Mouse (Mus musculus) left cerebral cortex, postnatal 14 days (tissue): Measurements from ENCODE around the gene Ndufb7. TPM values are rescaled to one million over a fixed set of nuclear protein-coding genes. Genes with fewer than 3 reads are reported as not detected.
"Not testable (repeated sequence)": the region's sequence is repeated elsewhere in the genome, so short reads cannot be mapped to it uniquely, and the experiment has no call there.

Experiments
- DNase-seq, 2 experiments: peaks; one replicate each; pipeline ENCODE4 v3.0.0; 2021 to 2022; ENCODE audit warnings: low spot score in 2 of 2, mixed read lengths in 1 of 2
- intact Hi-C: fragments of 180-260 bp; cut with DNase I; formaldehyde crosslinking; loops from one replicate; pipeline ENCODE4 v1.15.1; 2025
- total RNA-seq, 2 experiments: library from RNA; stranded (reverse); gene quantifications; 2 replicates each; pipeline ENCODE4 v1.2.3; 2021

The Ndufb7 gene
- total RNA-seq, 2 experiments from 2014 or later, result 141 to 147 TPM

- peak; percentile 98 to 99 for DNase-seq
- intact Hi-C loops, result no loop called here
Observed at GRCm38 (mm10) chr8:83594167-83595049, 27.9 kb downstream of the Ndufb7 start.

- intact Hi-C loops, DNase-seq: not testable (repeated sequence)
Observed at GRCm38 (mm10) chr8:83595050-83595345, 28.5 kb downstream of the Ndufb7 start.

- intact Hi-C loops, result no loop called here
- no peak for DNase-seq
Observed at GRCm38 (mm10) chr8:83596369-83596768, 29.9 kb downstream of the Ndufb7 start.

GRCm38 (mm10) chr8:83598146-83598545 is 31.7 kb downstream of the Ndufb7 start:
- intact Hi-C loops, result no loop called here
- no peak for DNase-seq

- intact Hi-C loops, result no loop called here
Observed at GRCm38 (mm10) chr8:83599814-83600213, 33.3 kb downstream of the Ndufb7 start.

GRCm38 (mm10) chr8:83602650-83603029 is 36.2 kb downstream of the Ndufb7 start:
- intact Hi-C loops, result no loop called here
- no peak for DNase-seq

More at GRCm38 (mm10) chr8:83599814-83600213, 33.3 kb downstream of the Ndufb7 start:
- DNase-seq, result no peak

- intact Hi-C loops, result no loop called here
- peak; percentile 99 for DNase-seq
Observed at GRCm38 (mm10) chr8:83607661-83608397, 41.4 kb downstream of the Ndufb7 start, which contains the start of the genes Tecr and Dnajb1. Tecr (minus strand) TSS chr8:83607971. Dnajb1 (plus strand) TSS chr8:83608193.

- intact Hi-C loops, result no loop called here
- DNase-seq, result peak; percentile 76 to 78
Observed at GRCm38 (mm10) chr8:83608398-83608829, 41.9 kb downstream of the Ndufb7 start.

- intact Hi-C loops, result no loop called here
Observed at GRCm38 (mm10) chr8:83609086-83609485, 42.6 kb downstream of the Ndufb7 start.

GRCm38 (mm10) chr8:83609547-83610180 is 43.2 kb downstream of the Ndufb7 start:
- no peak for DNase-seq
- intact Hi-C loops, result no loop called here

More at GRCm38 (mm10) chr8:83609086-83609485, 42.6 kb downstream of the Ndufb7 start:
- no peak for DNase-seq

GRCm38 (mm10) chr8:83611921-83612320 is 45.5 kb downstream of the Ndufb7 start:
- intact Hi-C loops, result no loop called here
- no peak for DNase-seq

GRCm38 (mm10) chr8:83613695-83614094 is 47.2 kb downstream of the Ndufb7 start:
- DNase-seq, result no peak
- intact Hi-C loops, result no loop called here

- no peak for DNase-seq
- intact Hi-C loops, result no loop called here
Observed at GRCm38 (mm10) chr8:83616625-83617024, 50.2 kb downstream of the Ndufb7 start.

GRCm38 (mm10) chr8:83617111-83617510 is 50.6 kb downstream of the Ndufb7 start:
- DNase-seq, result no peak
- intact Hi-C loops, result no loop called here

- intact Hi-C loops, result no loop called here
- DNase-seq, result no peak
Observed at GRCm38 (mm10) chr8:83618566-83618965, 52.1 kb downstream of the Ndufb7 start.

- intact Hi-C loops, result no loop called here
- DNase-seq, result no peak
Observed at GRCm38 (mm10) chr8:83619568-83620285, 53.3 kb downstream of the Ndufb7 start.
